Mouse (Mus musculus): ENCODE data around the gene Kri1.

GRCm38 (mm10) chr9:21309150-21309741, 21.5 kb upstream of the Kri1 start:
- TF ChIP-seq POLR2A (IDR thresholded peaks at IDR 0.05; ENCODE audit: extremely low read depth, insufficient read depth, low read length) (no peak), CTCF (IDR thresholded peaks at IDR 0.05; ENCODE audit: low read depth, low read length) (no peak)
